Mouse (Mus musculus) bone marrow, adult 2 months (tissue): ENCODE measurements around the gene Gnai1. TPM values are rescaled to one million over a fixed set of nuclear protein-coding genes. Genes with fewer than 3 reads are reported as not detected.

Source experiments
- H3K27ac ChIP-seq: fragments of 200-500 bp; 2 replicates; pipeline ENCODE4 v1.5.1; 2012; ENCODE audit warnings: low read depth, mild to moderate bottlenecking, control low read depth, inconsistent platforms, low read length; ENCODE audit not compliant: control insufficient read depth, poor library complexity, insufficient read depth
- H3K4me1 ChIP-seq: fragments of 200-500 bp; 2 replicates; pipeline ENCODE4 v1.6.1; 2011; ENCODE audit warnings: low read length; ENCODE audit not compliant: control insufficient read depth, insufficient read depth
- H3K4me3 ChIP-seq: fragments of 200-500 bp; replicated peaks from 2 replicates; pipeline ENCODE3; 2011; ENCODE audit warnings: mild to moderate bottlenecking, low read depth, low read length, control low read depth; ENCODE audit not compliant: control insufficient read depth
- CTCF ChIP-seq: fragments of 200-500 bp; IDR thresholded peaks from 2 replicates; pipeline ENCODE4 v1.5.1; 2011; ENCODE audit warnings: low read length, control low read depth; ENCODE audit not compliant: control insufficient read depth, insufficient read depth
- POLR2A ChIP-seq: fragments of 200-500 bp; IDR thresholded peaks from 2 replicates; pipeline ENCODE4 v1.6.1; 2011; ENCODE audit warnings: low read depth, mild to moderate bottlenecking, control low read depth, low read length, borderline replicate concordance; ENCODE audit not compliant: control insufficient read depth
- WGBS: fragments of 180-500 bp; shearing (Covaris S2); methylation state at CpG from one replicate; pipeline ENCODE4 v1.1.7; 2018; 5-methylcytosine and 5-hydroxymethylcytosine counted together
- polyA plus RNA-seq: library from polyadenylated mRNA; stranded (reverse); fragments of >200 nt; gene quantifications from 2 replicates; pipeline ENCODE4 v1.2.4, GENCODE M21; 2011; ENCODE audit warnings: low replicate concordance; ENCODE audit not compliant: missing spikeins, insufficient read depth, insufficient read length

Gnai1 gene
- polyA plus RNA-seq, 1 experiment = 1.9 TPM

DNA sequence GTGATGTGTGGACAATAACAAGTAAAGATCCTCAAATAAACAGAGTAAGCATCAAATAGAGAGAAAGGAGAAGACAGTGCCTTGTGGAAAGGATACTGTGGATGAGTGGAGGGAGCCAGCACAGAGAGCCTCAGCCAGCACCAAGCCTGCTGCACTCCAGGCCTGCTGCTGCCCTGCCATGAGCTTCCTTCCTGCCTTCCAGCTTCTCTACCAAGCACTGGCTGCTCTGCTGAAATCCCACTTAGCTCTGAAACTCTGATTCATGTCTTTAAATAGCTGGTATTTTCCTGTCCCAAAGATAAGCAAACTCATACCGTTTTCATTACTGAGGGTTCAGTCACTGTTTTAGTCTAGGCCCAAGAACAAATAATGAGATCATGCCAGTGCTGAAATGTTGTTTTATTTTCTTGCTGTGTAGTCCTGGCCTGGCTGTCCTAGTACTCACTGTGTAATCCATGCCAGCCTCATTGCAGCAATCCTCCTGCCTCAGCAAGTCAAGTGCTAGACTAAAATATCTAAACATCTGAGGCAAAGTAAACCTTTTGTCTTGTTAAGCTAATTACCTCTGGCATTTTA lies 52.8 kb downstream of the Gnai1 start:
- TF ChIP-seq CTCF (no peak), POLR2A (no peak)
- WGBS = 6% methylated on average over 1 of the region's 1 CpGs
- no peak overlapping the region for H3K4me3 ChIP-seq

GRCm38 (mm10) chr5:18296584-18296983 lies 63.6 kb downstream of the Gnai1 start:
- Histone ChIP-seq H3K4me1 (no peaks in the 10 kb centered on the region), H3K4me3 (no peak overlapping the region), H3K27ac (no peak overlapping the region)
- 70% methylated on average over 2 of the region's 2 CpGs for WGBS
- TF ChIP-seq CTCF = no peak
- TF ChIP-seq POLR2A = no peak

More for the DNA sequence above, 52.8 kb downstream of the Gnai1 start:
- Histone ChIP-seq H3K27ac (no peak overlapping the region), H3K4me1 (no peaks in the 10 kb centered on the region)

DNA sequence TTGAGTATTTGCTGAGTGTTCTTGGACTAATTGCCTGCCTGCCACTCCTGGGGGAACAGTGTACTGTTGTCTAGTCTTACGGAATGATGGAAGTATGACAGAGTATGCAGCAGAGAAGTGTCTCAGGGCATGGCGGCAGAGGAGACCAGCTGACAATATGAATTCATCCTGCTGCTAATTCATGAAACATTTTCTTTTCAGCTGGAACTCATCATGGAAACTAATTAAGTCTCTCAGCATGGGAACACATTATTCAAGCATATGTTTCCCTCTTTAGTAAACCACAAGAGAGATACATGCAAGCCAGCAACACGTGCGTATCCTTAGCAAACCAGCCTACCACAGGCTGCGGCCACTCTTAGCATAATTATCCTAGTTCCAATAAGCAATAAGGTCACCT lies 67.4 kb downstream of the Gnai1 start:
- WGBS = 86% methylated on average over 5 of the region's 5 CpGs
- TF ChIP-seq POLR2A (no peak), CTCF (no peak)
- Histone ChIP-seq H3K27ac (no peak overlapping the region), H3K4me3 (no peak overlapping the region), H3K4me1 (no peaks in the 10 kb centered on the region)

GRCm38 (mm10) chr5:18289530-18289929 lies 70.6 kb downstream of the Gnai1 start:
- Histone ChIP-seq H3K4me1 (no peaks in the 10 kb centered on the region), H3K4me3 (no peak overlapping the region), H3K27ac (no peak overlapping the region)
- TF ChIP-seq CTCF (no peak), POLR2A (no peak)
- 74% methylated on average over 4 of the region's 4 CpGs for WGBS

- 91% methylated on average over 7 of the region's 7 CpGs for WGBS
- no peaks in the 10 kb centered on the region for H3K4me1 ChIP-seq
- H3K4me3 ChIP-seq = no peak overlapping the region
- TF ChIP-seq CTCF = no peak
- TF ChIP-seq POLR2A = no peak
- H3K27ac ChIP-seq = no peak overlapping the region
Measured at GRCm38 (mm10) chr5:18288694-18289093, 71.5 kb downstream of the Gnai1 start.

- Histone ChIP-seq H3K4me1 (no peaks in the 10 kb centered on the region), H3K27ac (no peak overlapping the region), H3K4me3 (no peak overlapping the region)
- 75% methylated on average over 3 of the region's 3 CpGs for WGBS
- TF ChIP-seq POLR2A = no peak
- no peak for TF ChIP-seq CTCF
Measured at GRCm38 (mm10) chr5:18288079-18288478, 72.1 kb downstream of the Gnai1 start.

DNA sequence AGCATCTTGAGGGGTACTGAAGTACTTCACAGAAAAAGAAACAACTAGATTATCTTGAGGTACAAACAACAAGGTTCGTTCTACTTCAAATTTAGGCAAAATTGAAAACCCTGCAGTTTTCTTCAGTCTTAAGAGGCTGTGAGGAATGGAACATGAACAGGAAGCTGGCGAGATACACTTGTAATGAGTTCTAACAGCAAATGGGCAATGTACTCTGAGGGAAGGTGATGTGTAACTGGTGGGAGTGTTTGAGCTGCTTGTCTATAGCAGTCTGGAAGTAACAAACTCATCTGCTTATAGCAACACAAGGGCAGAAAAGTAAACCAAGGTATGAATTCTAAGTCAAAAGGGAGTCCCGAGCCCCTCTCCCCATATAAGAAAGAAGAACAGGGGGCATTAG lies 78.1 kb downstream of the Gnai1 start:
- TF ChIP-seq CTCF (no peak), POLR2A (no peak)
- H3K4me1 ChIP-seq = no peaks in the 10 kb centered on the region
- H3K27ac ChIP-seq = no peak overlapping the region
- H3K4me3 ChIP-seq = no peak overlapping the region
- WGBS = 70% methylated on average over 3 of the region's 3 CpGs

- TF ChIP-seq POLR2A (no peak), CTCF (no peak)
- H3K27ac ChIP-seq = no peak overlapping the region
- H3K4me1 ChIP-seq = no peaks in the 10 kb centered on the region
- no peak overlapping the region for H3K4me3 ChIP-seq
- WGBS = 87% methylated on average over 7 of the region's 7 CpGs
Measured at GRCm38 (mm10) chr5:18274352-18274940, 85.7 kb downstream of the Gnai1 start.
